Mouse (Mus musculus): Measurements from ENCODE around the gene Csf2rb. TPM values are rescaled to one million over a fixed set of nuclear protein-coding genes. Genes with fewer than 3 reads are reported as not detected.
A peak's percentile ranks its signal among the peaks of the same experiment; 100 is the strongest.
"Not testable (repeated sequence)": the region's sequence is repeated elsewhere in the genome, so short reads cannot be mapped to it uniquely, and the experiment has no call there.

Gene Csf2rb
- polyA plus RNA-seq, 1 experiment from 2014 or later: 2.6 TPM

DNA sequence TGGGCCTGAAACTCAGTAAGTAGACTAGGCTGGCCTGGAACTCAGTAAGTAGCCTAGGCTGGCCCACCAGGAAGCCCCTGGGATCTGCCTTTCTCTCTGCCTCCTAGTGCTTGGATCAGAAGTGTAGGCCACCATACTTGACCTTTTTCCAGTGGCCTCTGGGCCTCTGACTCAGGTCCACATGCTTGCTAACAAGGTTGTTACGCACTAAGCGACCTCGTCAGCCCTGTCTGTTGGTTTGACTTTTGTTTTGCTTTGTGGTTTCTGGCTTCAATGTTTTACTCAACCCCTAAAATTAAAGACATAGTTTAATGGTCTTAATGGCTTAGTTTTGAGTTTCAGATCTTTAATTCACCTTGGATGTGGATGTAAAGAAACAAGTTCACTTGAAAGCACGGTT is 5.2 kb downstream of the Csf2rb start:
- ATAC-seq (ENCODE audit: insufficient read depth) (no peak), DNase-seq (no peak)
- no peaks in the 10 kb centered on the region for H3K27me3 ChIP-seq (ENCODE audit: insufficient read depth, low read length)
- H3K27ac ChIP-seq (ENCODE audit: low read depth): no peak overlapping the region
- no peak overlapping the region for H3K4me2 ChIP-seq
- no peak for TF ChIP-seq CTCF (IDR thresholded peaks at IDR 0.05; ENCODE audit: low read depth)
- H3K9ac ChIP-seq: no peak overlapping the region
- H3K9me3 ChIP-seq (ENCODE audit: low read depth, low read length): no peaks in the 10 kb centered on the region
- no peaks in the 10 kb centered on the region for H3K4me1 ChIP-seq (ENCODE audit: insufficient read depth)
- no peaks in the 10 kb centered on the region for H3K36me3 ChIP-seq (ENCODE audit: insufficient read depth)
- 80% methylated on average over 4 of the region's 4 CpGs for WGBS
- no peak overlapping the region for H3K4me3 ChIP-seq (ENCODE audit: low read depth, low read length)

DNA sequence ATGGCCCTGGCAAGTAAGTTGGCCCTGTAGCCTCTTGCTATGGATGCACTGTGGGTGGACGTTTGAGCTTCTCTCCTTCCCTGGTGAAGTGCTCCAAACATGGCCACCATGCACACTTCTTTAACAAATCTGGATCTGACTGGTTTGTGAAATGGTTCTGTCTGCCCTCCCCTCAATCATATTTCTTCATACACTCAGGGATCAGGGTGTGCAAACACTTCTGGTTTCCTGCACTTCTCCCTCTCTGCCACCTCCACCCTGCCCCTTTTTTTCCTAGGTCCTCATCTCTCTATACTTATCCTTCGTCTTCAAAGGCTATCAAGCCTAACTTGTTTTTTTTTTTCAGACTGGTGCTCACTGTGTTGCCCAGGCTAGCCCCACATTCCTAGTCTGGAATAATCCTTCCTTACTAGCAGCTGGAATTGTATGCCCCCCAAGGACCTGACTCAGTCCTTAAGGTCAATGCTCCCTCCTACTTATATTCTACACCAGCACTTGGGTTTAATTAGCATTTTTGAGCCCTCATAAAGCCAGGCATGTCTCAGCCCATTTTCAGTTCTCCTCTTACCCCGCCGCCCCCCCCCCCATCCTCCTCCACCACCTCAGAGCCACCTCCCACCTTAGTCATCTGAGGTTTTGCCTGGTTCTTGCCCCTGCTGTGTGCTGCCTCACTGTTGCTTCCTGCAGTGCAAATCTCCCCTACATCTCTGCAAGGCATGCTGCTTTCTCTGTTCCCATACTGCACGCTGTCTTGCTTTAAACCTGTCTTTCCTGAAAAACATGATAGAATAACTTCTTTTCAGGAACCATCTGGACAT is 6.2 kb downstream of the Csf2rb start:
- Histone ChIP-seq H3K4me2 (no peak overlapping the region), H3K4me1 (ENCODE audit: insufficient read depth) (no peaks in the 10 kb centered on the region), H3K4me3 (ENCODE audit: low read depth, low read length) (no peak overlapping the region), H3K27ac (ENCODE audit: low read depth) (no peak overlapping the region), H3K9ac (no peak overlapping the region), H3K36me3 (ENCODE audit: insufficient read depth) (no peaks in the 10 kb centered on the region), H3K9me3 (ENCODE audit: low read depth, low read length) (no peaks in the 10 kb centered on the region), H3K27me3 (ENCODE audit: insufficient read depth, low read length) (no peaks in the 10 kb centered on the region)
- 55% methylated on average over 5 of the region's 5 CpGs for WGBS
- no peak for TF ChIP-seq CTCF (IDR thresholded peaks at IDR 0.05; ENCODE audit: low read depth)
- ATAC-seq (ENCODE audit: insufficient read depth): no peak
- no peak for DNase-seq

DNA sequence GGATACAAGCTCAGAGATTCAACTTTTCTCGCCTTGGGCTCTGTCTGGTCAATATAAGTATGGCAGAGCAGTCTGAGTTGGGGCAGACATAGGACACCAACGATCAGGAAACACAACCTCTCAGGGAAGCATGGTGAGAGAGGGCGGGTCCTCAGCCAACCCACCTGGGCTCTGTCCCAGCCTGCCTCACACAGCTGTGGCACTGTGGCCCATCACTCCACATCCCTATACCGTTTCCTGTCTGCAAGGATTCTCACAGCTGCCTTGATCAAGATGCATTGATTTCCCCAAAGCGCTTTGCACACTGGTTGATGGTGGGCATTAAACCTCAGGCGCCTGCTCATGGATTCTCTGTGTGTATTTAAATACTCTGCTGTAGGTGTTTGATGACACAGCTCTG is 7.4 kb downstream of the Csf2rb start:
- Histone ChIP-seq H3K27me3 (ENCODE audit: insufficient read depth, low read length) (no peaks in the 10 kb centered on the region), H3K9ac (no peak overlapping the region), H3K36me3 (ENCODE audit: insufficient read depth) (no peaks in the 10 kb centered on the region), H3K4me3 (ENCODE audit: low read depth, low read length) (no peak overlapping the region), H3K4me2 (no peak overlapping the region), H3K27ac (ENCODE audit: low read depth) (no peak overlapping the region), H3K9me3 (ENCODE audit: low read depth, low read length) (no peaks in the 10 kb centered on the region), H3K4me1 (ENCODE audit: insufficient read depth) (no peaks in the 10 kb centered on the region)
- ATAC-seq (ENCODE audit: insufficient read depth): no peak
- WGBS: 62% methylated on average over 6 of the region's 6 CpGs
- no peak for DNase-seq
- TF ChIP-seq CTCF (IDR thresholded peaks at IDR 0.05; ENCODE audit: low read depth): no peak

DNA sequence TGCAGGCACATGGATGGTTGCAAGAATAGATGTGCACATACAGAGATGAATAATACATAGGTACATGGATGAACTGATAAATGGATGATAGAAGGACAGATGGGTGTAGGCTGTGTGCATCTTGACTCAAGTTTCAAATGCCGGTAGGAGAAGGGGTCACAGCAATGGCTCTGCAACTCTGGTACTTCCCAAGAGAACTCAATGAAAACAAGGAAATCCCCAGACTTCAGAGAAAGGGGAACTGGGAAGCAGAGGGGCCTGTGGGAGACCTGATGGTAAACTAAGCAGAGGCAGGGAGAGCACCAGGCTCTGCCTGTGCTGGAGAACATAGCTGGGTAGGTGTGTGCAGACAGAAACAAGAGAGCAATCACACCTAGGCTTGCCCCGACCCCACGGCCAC is 8.8 kb downstream of the Csf2rb start:
- ATAC-seq (ENCODE audit: insufficient read depth): no peak
- Histone ChIP-seq H3K9me3 (ENCODE audit: low read depth, low read length) (no peaks in the 10 kb centered on the region), H3K4me1 (ENCODE audit: insufficient read depth) (no peaks in the 10 kb centered on the region), H3K9ac (no peak overlapping the region), H3K27ac (ENCODE audit: low read depth) (no peak overlapping the region), H3K4me2 (no peak overlapping the region), H3K27me3 (ENCODE audit: insufficient read depth, low read length) (no peaks in the 10 kb centered on the region), H3K4me3 (ENCODE audit: low read depth, low read length) (no peak overlapping the region), H3K36me3 (ENCODE audit: insufficient read depth) (no peaks in the 10 kb centered on the region)
- TF ChIP-seq CTCF (IDR thresholded peaks at IDR 0.05; ENCODE audit: low read depth): no peak
- no peak for DNase-seq
- WGBS: 72% methylated on average over 3 of the region's 3 CpGs

DNA sequence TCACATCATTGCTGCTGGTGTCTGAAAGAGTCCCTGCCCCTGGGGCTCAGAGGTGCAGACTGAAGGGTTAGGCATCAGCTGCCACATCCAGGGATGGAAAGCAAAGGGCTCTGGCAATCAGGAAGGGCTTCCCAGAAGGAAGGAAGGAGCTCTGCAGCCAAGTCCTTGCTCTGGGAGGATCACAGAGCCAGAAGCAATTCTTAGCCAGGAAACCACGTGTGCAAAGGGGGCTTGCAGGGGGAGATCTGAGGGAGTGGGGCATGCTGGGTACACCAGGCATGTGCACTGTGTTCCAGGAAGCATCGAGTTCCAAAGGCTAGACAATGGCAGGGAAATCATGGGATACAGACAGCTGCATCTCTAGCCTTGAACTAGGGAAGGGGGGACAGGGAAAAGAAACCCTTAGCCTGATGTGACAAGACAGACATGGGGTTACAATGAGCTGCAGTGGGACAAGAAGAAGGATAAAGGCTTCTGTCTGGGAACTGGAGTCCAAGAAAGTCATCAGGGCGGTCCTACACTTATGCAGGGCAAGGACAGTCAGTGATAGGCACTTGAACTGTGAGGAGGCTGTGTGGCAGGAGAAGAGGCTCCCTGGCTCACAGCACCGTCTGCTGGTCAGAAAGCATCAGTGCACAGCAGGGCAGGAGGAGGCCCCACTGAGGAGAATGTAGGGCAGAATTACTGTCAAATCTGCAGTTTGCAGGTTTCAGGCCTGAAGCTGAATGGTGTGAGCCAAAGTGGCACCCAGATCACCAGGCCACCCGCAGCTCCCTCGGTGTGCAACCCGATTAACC is 14.3 kb downstream of the Csf2rb start:
- not testable (repeated sequence) for H3K36me3 ChIP-seq (ENCODE audit: insufficient read depth); H3K4me1 ChIP-seq (ENCODE audit: insufficient read depth); H3K27me3 ChIP-seq (ENCODE audit: insufficient read depth, low read length); H3K27ac ChIP-seq (ENCODE audit: low read depth); H3K4me2 ChIP-seq; H3K9me3 ChIP-seq (ENCODE audit: low read depth, low read length); ATAC-seq (ENCODE audit: insufficient read depth); H3K4me3 ChIP-seq (ENCODE audit: low read depth, low read length); H3K9ac ChIP-seq
- DNase-seq: peak; percentile 70
- peak; percentile 95 for TF ChIP-seq CTCF (IDR thresholded peaks at IDR 0.05; ENCODE audit: low read depth)
- WGBS: 23% methylated on average over 7 of the region's 7 CpGs

DNA sequence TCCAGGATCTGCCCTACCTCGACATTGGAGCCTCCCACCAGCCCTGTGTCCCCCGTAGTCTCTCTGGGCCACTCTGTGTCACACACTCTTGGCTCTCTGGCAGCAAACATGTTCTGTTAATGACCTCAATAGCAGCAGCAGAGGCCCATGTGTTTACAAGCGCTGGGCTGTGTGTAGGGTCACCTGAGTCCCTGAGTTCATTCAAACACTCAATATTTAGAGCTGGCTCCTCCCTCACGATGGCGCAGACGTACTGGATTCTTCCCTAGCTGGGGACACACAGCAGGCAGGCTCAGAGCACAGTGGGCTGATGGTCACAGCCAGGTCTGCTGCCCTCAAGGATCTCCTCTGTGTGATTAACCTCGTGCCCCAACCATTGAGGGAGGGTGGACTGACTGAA is 15.4 kb downstream of the Csf2rb start:
- H3K27me3 ChIP-seq (ENCODE audit: insufficient read depth, low read length); H3K36me3 ChIP-seq (ENCODE audit: insufficient read depth); H3K9me3 ChIP-seq (ENCODE audit: low read depth, low read length); H3K4me1 ChIP-seq (ENCODE audit: insufficient read depth); H3K4me2 ChIP-seq; H3K9ac ChIP-seq; H3K27ac ChIP-seq (ENCODE audit: low read depth); DNase-seq; H3K4me3 ChIP-seq (ENCODE audit: low read depth, low read length); ATAC-seq (ENCODE audit: insufficient read depth): not testable (repeated sequence)
- 42% methylated on average over 5 of the region's 7 CpGs for WGBS

DNA sequence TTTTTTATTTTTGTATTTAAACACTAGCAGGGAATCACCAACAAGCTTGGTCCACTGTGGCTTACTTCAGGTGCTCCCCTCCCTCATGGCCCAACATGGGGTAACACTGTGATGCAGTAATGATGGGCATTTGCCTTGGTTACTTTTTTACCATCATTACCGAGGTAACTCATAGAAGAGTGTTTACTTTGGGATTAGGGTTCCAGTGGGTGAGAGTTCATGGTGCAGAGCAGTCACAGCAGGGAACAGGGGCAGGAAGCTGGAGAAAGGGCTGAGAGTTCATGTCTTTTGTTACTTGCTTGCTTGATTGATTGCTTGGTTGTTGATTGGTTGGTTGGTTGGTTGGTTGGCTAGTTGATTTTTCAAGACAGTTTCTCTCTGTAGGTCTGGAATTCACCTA is 18.1 kb downstream of the Csf2rb start:
- Histone ChIP-seq H3K9me3 (ENCODE audit: low read depth, low read length) (no peaks in the 10 kb centered on the region), H3K4me1 (ENCODE audit: insufficient read depth) (no peaks in the 10 kb centered on the region), H3K4me2 (no peak overlapping the region), H3K27ac (ENCODE audit: low read depth) (no peak overlapping the region), H3K27me3 (ENCODE audit: insufficient read depth, low read length) (no peaks in the 10 kb centered on the region), H3K4me3 (ENCODE audit: low read depth, low read length) (no peak overlapping the region), H3K36me3 (ENCODE audit: insufficient read depth) (no peaks in the 10 kb centered on the region), H3K9ac (no peak overlapping the region)
- 8% methylated on average over 1 of the region's 1 CpGs for WGBS
- no peak for DNase-seq
- TF ChIP-seq CTCF (IDR thresholded peaks at IDR 0.05; ENCODE audit: low read depth): no peak
- no peak for ATAC-seq (ENCODE audit: insufficient read depth)

Data from lung, embryonic 14.5 days (tissue).